Mouse (Mus musculus) intestine, embryonic 14.5 days (tissue): ENCODE data around the gene Sfn. TPM values are rescaled to one million over a fixed set of nuclear protein-coding genes. Genes with fewer than 3 reads are reported as not detected.

ENCODE experiments used
- ATAC-seq: fragments of 200-750 bp; cut with Nextera tagmentation; replicated peaks from 2 replicates; pipeline ENCODE4 v1.8.0; 2017; ENCODE audit warnings: low read depth, moderate number of reproducible peaks, moderate TSS enrichment, moderate library complexity; ENCODE audit not compliant: low FRiP score, low TSS enrichment
- DNase-seq: peaks from one replicate; pipeline ENCODE4 v3.0.0-alpha.2; 2018; ENCODE audit warnings: low spot score
- H3K27ac ChIP-seq: fragments of 300-500 bp; sonication (generic); 2 replicates; pipeline ENCODE4 v1.5.1; 2014; ENCODE audit warnings: low read depth, mild to moderate bottlenecking, control low read depth
- H3K27me3 ChIP-seq: fragments of 300-500 bp; sonication (generic); replicated peaks from 2 replicates; pipeline ENCODE4 v1.6.1; 2014; ENCODE audit warnings: low read length, control low read depth; ENCODE audit not compliant: control insufficient read depth, insufficient read depth
- H3K36me3 ChIP-seq: fragments of 300-500 bp; sonication (generic); 2 replicates; pipeline ENCODE4 v1.6.1; 2014; ENCODE audit warnings: low read length, control low read depth; ENCODE audit not compliant: control insufficient read depth, insufficient read depth
- H3K4me1 ChIP-seq: fragments of 300-500 bp; sonication (generic); replicated peaks from 2 replicates; pipeline ENCODE4 v1.6.1; 2014; ENCODE audit warnings: low read length, control low read depth, mixed read lengths; ENCODE audit not compliant: control insufficient read depth, insufficient read depth
- H3K4me2 ChIP-seq: fragments of 300-500 bp; sonication (generic); 2 replicates; pipeline ENCODE4 v1.6.1; 2014; ENCODE audit warnings: low read length
- H3K4me3 ChIP-seq: fragments of 300-500 bp; sonication (generic); 2 replicates; pipeline ENCODE4 v1.5.1; 2014; ENCODE audit warnings: low read depth, low read length, control low read depth, mixed read lengths
- H3K9ac ChIP-seq: fragments of 300-500 bp; sonication (generic); 2 replicates; pipeline ENCODE4 v1.6.1; 2014; ENCODE audit warnings: mild to moderate bottlenecking, low read length
- H3K9me3 ChIP-seq: fragments of 300-500 bp; sonication (generic); 2 replicates; pipeline ENCODE4 v1.6.1; 2016; ENCODE audit warnings: low read length, control low read depth; ENCODE audit not compliant: control insufficient read depth
- WGBS: fragments of 180-500 bp; shearing (Covaris S2); extraction: QIAGEN DNeasy Blood & Tissue Kit; methylation state at CpG from one replicate; pipeline ENCODE4 v1.1.7; 2014; 5-methylcytosine and 5-hydroxymethylcytosine counted together
- polyA plus RNA-seq: library from polyadenylated mRNA; unstranded; fragments of >200 nt; fragmentation: Nextera tagmentation; extraction: Ambion mirVana; gene quantifications from 2 replicates; pipeline ENCODE4 v1.2.1, GENCODE M21; 2014

The Sfn gene
- polyA plus RNA-seq, 1 experiment from 2014 or later: 42.7 TPM

GRCm38 (mm10) chr4:133584059-133584951, 17.7 kb downstream of the Sfn start, which contains the start of gene Gpn2:
Gpn2 (plus strand) TSS chr4:133584362.
- peak within 1 kb of the TSS; percentile 74; the same call in 1 of the 2 replicates for H3K27ac ChIP-seq
- ATAC-seq (peak; percentile 88), DNase-seq (peak; percentile 86)
- H3K4me3 ChIP-seq: peak within 1 kb of the TSS; percentile 92
- no peaks in the 10 kb centered on the region for H3K9me3 ChIP-seq
- H3K4me1 ChIP-seq: peaks cover 13% of the 10 kb centered on the region
- H3K27me3 ChIP-seq: no peaks in the 10 kb centered on the region
- H3K36me3 ChIP-seq: peaks cover 56% of the 10 kb centered on the region
- peak within 1 kb of the TSS; percentile 99 for H3K4me2 ChIP-seq
- 3% methylated on average over 65 of the region's 65 CpGs for WGBS
- peak within 1 kb of the TSS; percentile 90 for H3K9ac ChIP-seq

- 65% methylated on average over 6 of the region's 6 CpGs for WGBS
- H3K27ac ChIP-seq: peak overlapping the region; percentile 74; the same call in 1 of the 2 replicates
- H3K36me3 ChIP-seq: peaks cover 58% of the 10 kb centered on the region
- DNase-seq (no peak), ATAC-seq (peak; percentile 43; the same call in 1 of the 2 replicates)
- H3K4me1 ChIP-seq: peaks cover 13% of the 10 kb centered on the region
- no peaks in the 10 kb centered on the region for H3K27me3 ChIP-seq
- peak overlapping the region; percentile 90 for H3K9ac ChIP-seq
- peak overlapping the region; percentile 99 for H3K4me2 ChIP-seq
- H3K9me3 ChIP-seq: no peaks in the 10 kb centered on the region
- H3K4me3 ChIP-seq: peak overlapping the region; percentile 92
Measured at GRCm38 (mm10) chr4:133583690-133584058, 18.3 kb downstream of the Sfn start.

- H3K4me2 ChIP-seq: no peak overlapping the region
- H3K9me3 ChIP-seq: no peaks in the 10 kb centered on the region
- DNase-seq (no peak), ATAC-seq (no peak)
- H3K27ac ChIP-seq: no peak overlapping the region
- peaks cover 8% of the 10 kb centered on the region for H3K4me1 ChIP-seq
- H3K4me3 ChIP-seq: no peak overlapping the region
- 76% methylated on average over 12 of the region's 12 CpGs for WGBS
- H3K9ac ChIP-seq: no peak overlapping the region
- peaks cover 45% of the 10 kb centered on the region for H3K36me3 ChIP-seq
- no peaks in the 10 kb centered on the region for H3K27me3 ChIP-seq
Measured at GRCm38 (mm10) chr4:133577983-133578382, 24.0 kb downstream of the Sfn start.

- no peak for DNase-seq
- H3K4me2 ChIP-seq: peak overlapping the region; percentile 97
- peak overlapping the region; percentile 92 for H3K9ac ChIP-seq
- no peak; the same call in 1 of the 2 replicates for ATAC-seq
- H3K4me1 ChIP-seq: peaks cover 8% of the 10 kb centered on the region
- 0 out of 2 replicates have a peak, but pooled peaks cover 3% of the 10 kb centered on the region for H3K9me3 ChIP-seq
- whole genome bisulfite sequencing: under 1% methylated on average over 41 of the region's 41 CpGs
- no peaks in the 10 kb centered on the region for H3K27me3 ChIP-seq
- peak overlapping the region; percentile 80; the same call in 1 of the 2 replicates for H3K27ac ChIP-seq
- H3K4me3 ChIP-seq: peak overlapping the region; percentile 89
- peaks cover 20% of the 10 kb centered on the region for H3K36me3 ChIP-seq
Measured at GRCm38 (mm10) chr4:133574843-133575202, 27.1 kb downstream of the Sfn start.

GRCm38 (mm10) chr4:133574070-133574842, 27.7 kb downstream of the Sfn start, which contains the start of gene Gpatch3:
Gpatch3 (plus strand) TSS chr4:133574745.
- Histone ChIP-seq H3K9me3 (0 out of 2 replicates have a peak, but pooled peaks cover 3% of the 10 kb centered on the region), H3K4me3 (peak within 1 kb of the TSS; percentile 89), H3K4me2 (peak within 1 kb of the TSS; percentile 97), H3K27ac (peak within 1 kb of the TSS; percentile 80), H3K27me3 (no peaks in the 10 kb centered on the region), H3K4me1 (peaks cover 8% of the 10 kb centered on the region), H3K36me3 (peaks cover 15% of the 10 kb centered on the region), H3K9ac (peak within 1 kb of the TSS; percentile 92)
- peak; percentile 92 for ATAC-seq
- DNase-seq: peak; percentile 95
- WGBS: 7% methylated on average over 44 of the region's 44 CpGs

- no peaks in the 10 kb centered on the region for H3K36me3 ChIP-seq
- H3K4me1 ChIP-seq: peaks cover under 1% of the 10 kb centered on the region
- H3K9me3 ChIP-seq: 0 out of 2 replicates have a peak, but pooled peaks cover 3% of the 10 kb centered on the region
- ATAC-seq (no peak), DNase-seq (peak; percentile 56)
- H3K27ac ChIP-seq: no peak overlapping the region
- no peaks in the 10 kb centered on the region for H3K27me3 ChIP-seq
- H3K9ac ChIP-seq: no peak overlapping the region
- 51% methylated on average over 10 of the region's 10 CpGs for WGBS
- peak overlapping the region; percentile 1; the same call in 1 of the 2 replicates for H3K4me2 ChIP-seq
- no peak overlapping the region for H3K4me3 ChIP-seq
Measured at GRCm38 (mm10) chr4:133570066-133570466, 31.9 kb downstream of the Sfn start.

GRCm38 (mm10) chr4:133569291-133570065, 32.5 kb downstream of the Sfn start:
- Histone ChIP-seq H3K4me1 (no peaks in the 10 kb centered on the region; the same call in 1 of the 2 replicates), H3K27ac (no peak overlapping the region), H3K4me3 (no peak overlapping the region), H3K9ac (no peak overlapping the region), H3K4me2 (peak overlapping the region; percentile 1; the same call in 1 of the 2 replicates), H3K36me3 (no peaks in the 10 kb centered on the region), H3K9me3 (0 out of 2 replicates have a peak, but pooled peaks cover 3% of the 10 kb centered on the region), H3K27me3 (no peaks in the 10 kb centered on the region)
- WGBS: 72% methylated on average over 10 of the region's 10 CpGs
- DNase-seq (no peak), ATAC-seq (no peak)

GRCm38 (mm10) chr4:133567251-133567650, 34.7 kb downstream of the Sfn start:
- H3K4me1 ChIP-seq: no peaks in the 10 kb centered on the region
- no peaks in the 10 kb centered on the region for H3K36me3 ChIP-seq
- no peak overlapping the region for H3K27ac ChIP-seq
- no peak for ATAC-seq
- 0 out of 2 replicates have a peak, but pooled peaks cover 3% of the 10 kb centered on the region for H3K9me3 ChIP-seq
- DNase-seq: no peak
- H3K4me2 ChIP-seq: no peak overlapping the region
- no peak overlapping the region for H3K4me3 ChIP-seq
- no peaks in the 10 kb centered on the region for H3K27me3 ChIP-seq
- H3K9ac ChIP-seq: no peak overlapping the region
- WGBS: 27% methylated on average over 8 of the region's 8 CpGs
